Mouse (Mus musculus): ENCODE measurements around the gene Tmem184c. TPM values are rescaled to one million over a fixed set of nuclear protein-coding genes. Genes with fewer than 3 reads are reported as not detected.
A peak's percentile ranks its signal among the peaks of the same experiment; 100 is the strongest.

Gene Tmem184c
- polyA plus RNA-seq (2015; fragmentation: Nextera tagmentation; extraction: Ambion mirVana), result 30.6 and 32.4 TPM in 2 replicates

- H3K36me3 ChIP-seq, result no peaks in the 10 kb centered on the region
- ATAC-seq (ENCODE audit: insufficient number of reproducible peaks, low FRiP score, low TSS enrichment, low read depth), result peak; percentile 92
- no peak within 1 kb of the TSS for H3K27ac ChIP-seq
Measured at GRCm38 (mm10) chr8:77610374-77610969, at the start of gene Tmem184c. TSS of gene Tmem184c (minus strand) at chr8:77610698.

GRCm38 (mm10) chr8:77659534-77660080 is 49.1 kb upstream of the Tmem184c start:
- H3K36me3 ChIP-seq, result peaks cover 9% of the 10 kb centered on the region
- no peak overlapping the region for H3K4me2 ChIP-seq
- H3K27ac ChIP-seq, result no peak overlapping the region
- no peaks in the 10 kb centered on the region for H3K27me3 ChIP-seq
- no peak overlapping the region for H3K4me3 ChIP-seq
- no peak for ATAC-seq (ENCODE audit: insufficient number of reproducible peaks, low FRiP score, low TSS enrichment, low read depth)
- no peak overlapping the region for H3K9ac ChIP-seq
- no peaks in the 10 kb centered on the region for H3K4me1 ChIP-seq
- no peaks in the 10 kb centered on the region for H3K9me3 ChIP-seq
- 82% methylated on average over 4 of the region's 4 CpGs for WGBS

More at GRCm38 (mm10) chr8:77610374-77610969, at the start of gene Tmem184c:
- no peaks in the 10 kb centered on the region for H3K9me3 ChIP-seq
- H3K4me3 ChIP-seq, result peak within 1 kb of the TSS; percentile 85
- WGBS, result under 1% methylated on average over 36 of the region's 36 CpGs
- H3K4me1 ChIP-seq, result peaks cover 7% of the 10 kb centered on the region
- peak within 1 kb of the TSS; percentile 50 for H3K9ac ChIP-seq
- H3K4me2 ChIP-seq, result peak within 1 kb of the TSS; percentile 80
- H3K27me3 ChIP-seq, result no peaks in the 10 kb centered on the region

GRCm38 (mm10) chr8:77658356-77658755 is 47.9 kb upstream of the Tmem184c start:
- H3K27me3 ChIP-seq, result no peaks in the 10 kb centered on the region
- H3K4me2 ChIP-seq, result no peak overlapping the region
- no peaks in the 10 kb centered on the region for H3K4me1 ChIP-seq
- no peak overlapping the region for H3K27ac ChIP-seq
- ATAC-seq (ENCODE audit: insufficient number of reproducible peaks, low FRiP score, low TSS enrichment, low read depth), result no peak
- H3K4me3 ChIP-seq, result no peak overlapping the region
- H3K36me3 ChIP-seq, result no peaks in the 10 kb centered on the region
- no peaks in the 10 kb centered on the region for H3K9me3 ChIP-seq
- H3K9ac ChIP-seq, result no peak overlapping the region
- 50% methylated on average over 3 of the region's 3 CpGs for WGBS

- H3K27ac ChIP-seq, result no peak overlapping the region
- no peaks in the 10 kb centered on the region for H3K27me3 ChIP-seq
- no peak for ATAC-seq (ENCODE audit: insufficient number of reproducible peaks, low FRiP score, low TSS enrichment, low read depth)
- H3K36me3 ChIP-seq, result no peaks in the 10 kb centered on the region
- WGBS, result 61% methylated on average over 1 of the region's 1 CpGs
- H3K9ac ChIP-seq, result no peak overlapping the region
- no peaks in the 10 kb centered on the region for H3K9me3 ChIP-seq
- no peak overlapping the region for H3K4me3 ChIP-seq
- no peak overlapping the region for H3K4me2 ChIP-seq
- H3K4me1 ChIP-seq, result no peaks in the 10 kb centered on the region
Measured at GRCm38 (mm10) chr8:77650646-77651190, 40.2 kb upstream of the Tmem184c start.

GRCm38 (mm10) chr8:77640093-77640839 is 29.8 kb upstream of the Tmem184c start:
- H3K4me3 ChIP-seq, result no peak overlapping the region
- H3K27me3 ChIP-seq, result no peaks in the 10 kb centered on the region
- H3K27ac ChIP-seq, result no peak overlapping the region
- H3K9me3 ChIP-seq, result no peaks in the 10 kb centered on the region
- H3K36me3 ChIP-seq, result no peaks in the 10 kb centered on the region
- WGBS, result 66% methylated on average over 5 of the region's 5 CpGs
- no peak overlapping the region for H3K4me2 ChIP-seq
- ATAC-seq (ENCODE audit: insufficient number of reproducible peaks, low FRiP score, low TSS enrichment, low read depth), result no peak
- H3K9ac ChIP-seq, result no peak overlapping the region
- no peaks in the 10 kb centered on the region for H3K4me1 ChIP-seq

- Histone ChIP-seq H3K27ac (no peak overlapping the region), H3K36me3 (no peaks in the 10 kb centered on the region), H3K4me1 (peaks cover 3% of the 10 kb centered on the region; the same call in 1 of the 2 replicates), H3K27me3 (no peaks in the 10 kb centered on the region), H3K4me2 (no peak overlapping the region), H3K4me3 (no peak overlapping the region), H3K9me3 (no peaks in the 10 kb centered on the region), H3K9ac (no peak overlapping the region)
- WGBS, result 56% methylated on average over 3 of the region's 3 CpGs
- ATAC-seq (ENCODE audit: insufficient number of reproducible peaks, low FRiP score, low TSS enrichment, low read depth), result no peak
Measured at GRCm38 (mm10) chr8:77637593-77637992, 27.1 kb upstream of the Tmem184c start.

GRCm38 (mm10) chr8:77634035-77634434 is 23.5 kb upstream of the Tmem184c start:
- Histone ChIP-seq H3K4me1 (peaks cover 7% of the 10 kb centered on the region; the same call in 1 of the 2 replicates), H3K9ac (no peak overlapping the region), H3K27me3 (no peaks in the 10 kb centered on the region), H3K36me3 (no peaks in the 10 kb centered on the region), H3K4me3 (no peak overlapping the region), H3K27ac (no peak overlapping the region), H3K4me2 (no peak overlapping the region), H3K9me3 (no peaks in the 10 kb centered on the region)
- WGBS, result 49% methylated on average over 5 of the region's 5 CpGs
- ATAC-seq (ENCODE audit: insufficient number of reproducible peaks, low FRiP score, low TSS enrichment, low read depth), result no peak

- ATAC-seq (ENCODE audit: insufficient number of reproducible peaks, low FRiP score, low TSS enrichment, low read depth), result no peak
- H3K27ac ChIP-seq, result no peak overlapping the region
- no peaks in the 10 kb centered on the region for H3K36me3 ChIP-seq
- no peaks in the 10 kb centered on the region for H3K27me3 ChIP-seq
- H3K4me1 ChIP-seq, result peaks cover 7% of the 10 kb centered on the region; the same call in 1 of the 2 replicates
- H3K9ac ChIP-seq, result no peak overlapping the region
- WGBS, result 38% methylated on average over 2 of the region's 2 CpGs
- H3K4me2 ChIP-seq, result no peak overlapping the region
- H3K4me3 ChIP-seq, result no peak overlapping the region
- H3K9me3 ChIP-seq, result no peaks in the 10 kb centered on the region
Measured at GRCm38 (mm10) chr8:77633211-77633610, 22.7 kb upstream of the Tmem184c start.

- no peaks in the 10 kb centered on the region for H3K27me3 ChIP-seq
- no peak for ATAC-seq (ENCODE audit: insufficient number of reproducible peaks, low FRiP score, low TSS enrichment, low read depth)
- no peaks in the 10 kb centered on the region for H3K9me3 ChIP-seq
- H3K27ac ChIP-seq, result no peak overlapping the region
- H3K4me1 ChIP-seq, result peaks cover 7% of the 10 kb centered on the region; the same call in 1 of the 2 replicates
- no peak overlapping the region for H3K4me2 ChIP-seq
- 51% methylated on average over 3 of the region's 3 CpGs for whole genome bisulfite sequencing
- no peaks in the 10 kb centered on the region for H3K36me3 ChIP-seq
- no peak overlapping the region for H3K4me3 ChIP-seq
- H3K9ac ChIP-seq, result no peak overlapping the region
Measured at GRCm38 (mm10) chr8:77630691-77631090, 20.2 kb upstream of the Tmem184c start.

GRCm38 (mm10) chr8:77629858-77630537 is 19.5 kb upstream of the Tmem184c start:
- H3K27me3 ChIP-seq, result no peaks in the 10 kb centered on the region
- H3K9ac ChIP-seq, result no peak overlapping the region
- 0 out of 2 replicates have a peak, but pooled peaks have one; percentile 63 for ATAC-seq (ENCODE audit: insufficient number of reproducible peaks, low FRiP score, low TSS enrichment, low read depth)
- no peak overlapping the region for H3K4me2 ChIP-seq
- H3K36me3 ChIP-seq, result no peaks in the 10 kb centered on the region
- peaks cover 7% of the 10 kb centered on the region; the same call in 1 of the 2 replicates for H3K4me1 ChIP-seq
- WGBS, result 20% methylated on average over 15 of the region's 15 CpGs
- H3K27ac ChIP-seq, result no peak overlapping the region
- H3K4me3 ChIP-seq, result no peak overlapping the region
- H3K9me3 ChIP-seq, result no peaks in the 10 kb centered on the region

GRCm38 (mm10) chr8:77623677-77624209 is 13.2 kb upstream of the Tmem184c start:
- Histone ChIP-seq H3K4me3 (no peak overlapping the region), H3K27ac (no peak overlapping the region), H3K9ac (no peak overlapping the region), H3K4me2 (no peak overlapping the region), H3K9me3 (no peaks in the 10 kb centered on the region), H3K4me1 (0 out of 2 replicates have a peak, but pooled peaks cover 2% of the 10 kb centered on the region), H3K36me3 (no peaks in the 10 kb centered on the region), H3K27me3 (no peaks in the 10 kb centered on the region)
- ATAC-seq (ENCODE audit: insufficient number of reproducible peaks, low FRiP score, low TSS enrichment, low read depth), result no peak
- 89% methylated on average over 7 of the region's 7 CpGs for WGBS

All from limb, embryonic 15.5 days (tissue).